Mouse (Mus musculus): ENCODE results near the gene Tpp1.

The Tpp1 gene

GRCm38 (mm10) chr7:105751491-105752433, at the start of gene Tpp1:
Gene Tpp1 (minus strand): TSS chr7:105752235.
- peak; percentile 97 for DNase-seq

- no peak for DNase-seq
Measured at GRCm38 (mm10) chr7:105796972-105797371, 44.9 kb upstream of the Tpp1 start.

GRCm38 (mm10) chr7:105795759-105796366, 43.8 kb upstream of the Tpp1 start:
- no peak for DNase-seq

- no peak for DNase-seq
Measured at GRCm38 (mm10) chr7:105793701-105794100, 41.7 kb upstream of the Tpp1 start.

- DNase-seq, result no peak
Measured at GRCm38 (mm10) chr7:105791147-105791546, 39.1 kb upstream of the Tpp1 start.

GRCm38 (mm10) chr7:105787285-105788140, 35.5 kb upstream of the Tpp1 start, which contains the start of gene Dchs1:
Gene Dchs1 (minus strand): TSS chr7:105787654.
- DNase-seq, result peak; percentile 43

GRCm38 (mm10) chr7:105786506-105787284, 34.7 kb upstream of the Tpp1 start:
- no peak for DNase-seq

GRCm38 (mm10) chr7:105784556-105784955, 32.5 kb upstream of the Tpp1 start:
- DNase-seq, result peak; percentile 32

GRCm38 (mm10) chr7:105783861-105784260, 31.8 kb upstream of the Tpp1 start:
- no peak for DNase-seq

- DNase-seq, result peak; percentile 81
Measured at GRCm38 (mm10) chr7:105778553-105779265, 26.7 kb upstream of the Tpp1 start.

GRCm38 (mm10) chr7:105777797-105778552, 25.9 kb upstream of the Tpp1 start:
- peak; percentile 78 for DNase-seq

- no peak for DNase-seq
Measured at GRCm38 (mm10) chr7:105777316-105777715, 25.3 kb upstream of the Tpp1 start.

- no peak for DNase-seq
Measured at GRCm38 (mm10) chr7:105776026-105776425, 24.0 kb upstream of the Tpp1 start.

GRCm38 (mm10) chr7:105774661-105775060, 22.6 kb upstream of the Tpp1 start:
- peak; percentile 30 for DNase-seq

GRCm38 (mm10) chr7:105773041-105773440, 21.0 kb upstream of the Tpp1 start:
- peak; percentile 29 for DNase-seq

- DNase-seq, result no peak
Measured at GRCm38 (mm10) chr7:105772331-105772730, 20.3 kb upstream of the Tpp1 start.

- no peak for DNase-seq
Measured at GRCm38 (mm10) chr7:105769959-105770358, 17.9 kb upstream of the Tpp1 start.

- peak; percentile 55 for DNase-seq
Measured at GRCm38 (mm10) chr7:105767729-105768165, 15.7 kb upstream of the Tpp1 start.

- DNase-seq, result no peak
Measured at GRCm38 (mm10) chr7:105764331-105764730, 12.3 kb upstream of the Tpp1 start.

GRCm38 (mm10) chr7:105762517-105763270, 10.7 kb upstream of the Tpp1 start:
- no peak for DNase-seq
